Mouse (Mus musculus) Muller cell, postnatal 12 days (primary cell): ENCODE data around the gene Tenm4.

ENCODE experiments used
- DNase-seq: peaks from one replicate; pipeline ENCODE4 v3.0.0-alpha.2; 2015; ENCODE audit errors: inconsistent ontology term

The Tenm4 gene

GRCm38 (mm10) chr7:96647657-96648056 is 476.6 kb downstream of the Tenm4 start:
- DNase-seq = no peak

GRCm38 (mm10) chr7:96648606-96649005 is 477.6 kb downstream of the Tenm4 start:
- DNase-seq = no peak

- no peak for DNase-seq
Measured at GRCm38 (mm10) chr7:96649171-96649570, 478.1 kb downstream of the Tenm4 start.

GRCm38 (mm10) chr7:96650435-96650834 is 479.4 kb downstream of the Tenm4 start:
- no peak for DNase-seq

- DNase-seq = peak; percentile 64
Measured at GRCm38 (mm10) chr7:96651055-96651454, 480.0 kb downstream of the Tenm4 start.

GRCm38 (mm10) chr7:96651626-96652341 is 480.7 kb downstream of the Tenm4 start:
- DNase-seq = no peak

- no peak for DNase-seq
Measured at GRCm38 (mm10) chr7:96652844-96653243, 481.8 kb downstream of the Tenm4 start.

GRCm38 (mm10) chr7:96654206-96654605 is 483.2 kb downstream of the Tenm4 start:
- no peak for DNase-seq

GRCm38 (mm10) chr7:96655096-96655716 is 484.2 kb downstream of the Tenm4 start:
- no peak for DNase-seq

GRCm38 (mm10) chr7:96657101-96657830 is 486.2 kb downstream of the Tenm4 start:
- no peak for DNase-seq

GRCm38 (mm10) chr7:96657857-96658580 is 487.0 kb downstream of the Tenm4 start:
- DNase-seq = no peak

- no peak for DNase-seq
Measured at GRCm38 (mm10) chr7:96660907-96661306, 489.9 kb downstream of the Tenm4 start.

- DNase-seq = peak; percentile 85
Measured at GRCm38 (mm10) chr7:96661352-96662169, 490.5 kb downstream of the Tenm4 start.

- no peak for DNase-seq
Measured at GRCm38 (mm10) chr7:96663336-96663735, 492.3 kb downstream of the Tenm4 start.

- no peak for DNase-seq
Measured at GRCm38 (mm10) chr7:96666366-96666896, 495.4 kb downstream of the Tenm4 start.

- no peak for DNase-seq
Measured at GRCm38 (mm10) chr7:96667688-96668087, 496.6 kb downstream of the Tenm4 start.

- DNase-seq = no peak
Measured at GRCm38 (mm10) chr7:96670095-96670494, 499.0 kb downstream of the Tenm4 start.

GRCm38 (mm10) chr7:96672322-96672914 is 501.4 kb downstream of the Tenm4 start:
- DNase-seq = peak; percentile 42

GRCm38 (mm10) chr7:96677082-96677481 is 506.0 kb downstream of the Tenm4 start:
- DNase-seq = no peak

- DNase-seq = peak; percentile 42
Measured at GRCm38 (mm10) chr7:96678236-96678635, 507.2 kb downstream of the Tenm4 start.
